Mouse (Mus musculus) cortical plate, adult 2 months (tissue): ENCODE data around the gene Fam192a.

Experiments used
- CTCF ChIP-seq: fragments of 200-500 bp; IDR thresholded peaks from 2 replicates; pipeline ENCODE4 v1.5.1; 2011; ENCODE audit warnings: mild to moderate bottlenecking, control low read depth, low read length; ENCODE audit not compliant: insufficient read depth; ENCODE audit errors: extremely low read depth
- POLR2A ChIP-seq: fragments of 200-500 bp; IDR thresholded peaks from 2 replicates; pipeline ENCODE4 v1.6.1; 2011; ENCODE audit warnings: mild to moderate bottlenecking, low read length, control low read depth; ENCODE audit not compliant: insufficient read depth; ENCODE audit errors: extremely low read depth

DNA sequence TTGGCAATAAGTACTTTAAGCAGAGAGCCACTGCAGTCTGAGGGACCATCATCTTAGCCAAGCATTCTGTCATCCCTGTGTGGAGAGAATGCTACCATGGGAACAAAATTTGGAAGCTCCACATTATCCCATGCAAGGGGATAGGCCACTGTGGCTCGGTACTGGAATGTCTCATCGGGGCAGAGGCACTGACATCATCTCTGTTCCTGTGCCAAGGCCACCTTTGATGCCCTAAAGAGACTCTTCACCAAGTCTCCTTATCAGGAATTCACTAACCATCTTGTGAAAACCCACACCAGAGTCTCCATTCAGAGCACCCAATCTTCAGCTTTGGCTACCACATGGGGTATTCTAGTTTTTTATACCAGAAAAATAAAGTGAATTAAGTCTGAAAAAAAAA is 39.4 kb upstream of the Fam192a start:
- TF ChIP-seq CTCF (no peak), POLR2A (no peak)
